Mouse (Mus musculus) c-Kit-positive CD71-positive TER-119-positive erythroid progenitor cells, embryonic 14.5 days (primary cell): ENCODE data around the gene Sox6.
"Not testable (repeated sequence)": the region's sequence is repeated elsewhere in the genome, so short reads cannot be mapped to it uniquely, and the experiment has no call there.

Source experiments
- DNase-seq: peaks from one replicate; pipeline ENCODE4 v3.0.0-alpha.2; 2013; ENCODE audit warnings: low spot score

The Sox6 gene

DNA sequence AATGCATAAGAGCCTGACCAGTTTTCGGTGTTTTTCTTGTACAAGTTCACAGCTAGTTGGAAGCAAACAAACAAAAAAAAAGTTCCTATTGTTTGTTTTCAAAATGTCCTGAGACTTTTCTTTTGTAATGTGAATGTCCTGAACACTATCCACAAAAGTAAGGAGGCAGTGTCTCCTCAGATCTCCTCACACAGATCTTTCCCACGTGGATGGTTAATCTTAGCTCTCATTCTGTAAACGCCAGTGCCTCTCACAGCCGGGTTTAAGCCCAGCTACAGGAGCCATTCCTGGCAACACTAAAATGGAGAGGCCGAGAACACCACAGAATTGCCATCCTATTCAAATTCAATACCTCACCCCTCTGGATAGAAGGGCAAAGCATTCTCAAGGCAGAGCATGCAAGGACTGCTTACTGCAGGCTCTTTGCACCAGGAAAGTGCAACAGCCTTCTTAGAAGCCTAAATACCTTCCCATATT, 392.6 kb downstream of the Sox6 start:
- DNase-seq, result no peak

DNA sequence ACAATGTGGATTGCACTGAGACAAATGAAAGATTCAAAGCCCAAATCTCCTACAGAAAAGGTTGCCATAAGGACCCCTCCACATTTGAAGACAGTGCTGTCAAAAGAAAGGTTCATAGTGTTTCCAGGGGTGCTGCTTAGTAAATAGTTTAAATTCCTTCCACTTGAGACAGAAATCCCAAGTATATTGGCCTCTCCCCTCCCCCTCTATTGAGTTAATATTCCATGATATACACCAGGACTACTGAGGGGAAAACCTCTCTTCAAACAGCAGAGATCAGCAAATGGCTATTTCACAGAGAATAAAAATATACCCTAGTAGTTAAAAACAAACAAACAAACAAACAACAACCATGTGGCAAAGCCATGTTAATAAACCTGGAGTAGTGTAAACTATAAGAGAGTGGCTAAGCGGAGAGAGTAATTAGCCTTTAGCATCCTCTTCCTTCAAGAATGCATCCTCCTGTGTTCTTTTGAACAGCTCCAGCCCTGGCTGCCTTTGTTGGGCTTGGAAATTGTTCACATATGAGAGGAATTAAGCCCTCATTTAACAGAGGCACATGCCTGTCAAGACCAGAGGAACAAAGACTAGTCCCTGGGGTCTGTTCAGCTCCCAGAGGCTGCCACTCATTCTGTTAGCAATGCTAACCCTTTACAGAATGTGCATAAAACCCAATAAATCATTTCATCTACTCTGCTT, 393.2 kb downstream of the Sox6 start:
- no peak for DNase-seq

DNA sequence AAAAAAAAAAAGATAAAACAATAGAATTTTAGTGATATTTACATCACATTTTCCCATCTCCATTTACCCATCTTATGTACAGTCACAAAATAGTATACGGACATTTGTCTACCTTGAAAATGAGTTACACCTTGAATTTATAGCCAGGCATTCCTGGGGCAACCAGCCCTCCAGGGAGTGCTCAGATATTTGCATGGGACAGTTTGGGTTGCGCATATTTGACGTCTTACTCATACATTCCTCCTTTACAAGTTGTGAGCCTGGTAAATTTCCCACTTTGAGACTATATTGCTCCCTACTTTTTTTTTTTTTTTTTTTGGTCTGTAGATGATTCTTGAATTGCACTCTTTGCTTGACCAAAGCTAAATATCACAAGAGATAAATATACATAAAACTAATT, 407.9 kb downstream of the Sox6 start:
- no peak for DNase-seq

DNA sequence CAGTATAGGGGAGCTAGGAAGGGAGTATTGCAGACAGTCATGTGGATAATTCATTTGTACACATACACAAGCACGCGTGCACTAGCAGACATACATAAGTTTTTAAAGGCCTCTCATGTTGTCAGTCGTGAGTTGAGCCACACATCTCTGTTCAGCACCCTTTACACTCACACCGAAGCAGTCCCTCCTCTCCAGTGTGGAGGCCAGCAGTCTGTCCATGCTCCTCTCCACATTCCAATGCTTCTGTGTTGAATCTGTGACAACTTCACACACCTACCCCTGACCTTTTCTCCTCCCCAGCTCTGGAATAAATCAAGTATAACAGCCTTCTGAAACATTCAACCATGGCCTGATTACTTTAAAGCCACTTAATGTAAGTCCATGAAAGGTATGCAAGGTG, 408.3 kb downstream of the Sox6 start:
- DNase-seq, result no peak

DNA sequence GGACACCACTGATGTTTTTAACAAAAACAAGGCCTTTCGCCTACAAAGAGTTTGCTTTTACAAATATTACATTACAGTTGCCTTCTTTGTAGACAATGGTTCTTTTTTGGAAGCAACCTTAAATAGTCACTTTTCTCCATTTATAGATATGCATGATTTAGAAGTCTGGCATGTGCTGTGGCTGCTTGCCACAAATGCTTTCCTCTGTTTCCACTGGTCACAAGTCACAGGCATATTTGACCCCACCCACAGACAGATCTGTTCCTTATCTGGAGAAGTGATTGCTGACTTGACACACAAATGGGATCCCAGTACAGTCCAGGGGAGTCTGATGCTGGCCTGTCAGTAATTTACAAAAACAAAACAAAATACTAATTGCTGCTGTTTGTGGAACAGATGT, 409.8 kb downstream of the Sox6 start:
- DNase-seq, result no peak

DNA sequence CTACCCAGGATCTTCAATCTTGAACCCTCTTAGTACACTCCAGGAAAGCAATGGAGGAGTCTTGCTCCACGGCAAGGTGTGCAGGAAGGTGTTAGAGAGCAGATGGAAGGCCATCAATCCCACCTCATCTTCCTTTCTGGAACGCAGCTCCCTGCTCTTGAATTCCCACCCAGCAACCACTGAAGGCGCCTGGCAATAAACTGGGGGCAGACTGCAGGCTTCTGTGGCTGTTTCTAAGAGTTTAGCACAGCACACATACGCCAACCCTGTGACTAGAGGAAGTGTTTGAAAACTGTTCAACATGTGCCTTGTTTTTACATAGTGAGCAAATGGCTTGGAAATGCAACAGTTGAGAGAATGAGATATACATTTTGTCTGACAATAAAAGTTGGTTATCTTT, 412.6 kb downstream of the Sox6 start:
- no peak for DNase-seq

DNA sequence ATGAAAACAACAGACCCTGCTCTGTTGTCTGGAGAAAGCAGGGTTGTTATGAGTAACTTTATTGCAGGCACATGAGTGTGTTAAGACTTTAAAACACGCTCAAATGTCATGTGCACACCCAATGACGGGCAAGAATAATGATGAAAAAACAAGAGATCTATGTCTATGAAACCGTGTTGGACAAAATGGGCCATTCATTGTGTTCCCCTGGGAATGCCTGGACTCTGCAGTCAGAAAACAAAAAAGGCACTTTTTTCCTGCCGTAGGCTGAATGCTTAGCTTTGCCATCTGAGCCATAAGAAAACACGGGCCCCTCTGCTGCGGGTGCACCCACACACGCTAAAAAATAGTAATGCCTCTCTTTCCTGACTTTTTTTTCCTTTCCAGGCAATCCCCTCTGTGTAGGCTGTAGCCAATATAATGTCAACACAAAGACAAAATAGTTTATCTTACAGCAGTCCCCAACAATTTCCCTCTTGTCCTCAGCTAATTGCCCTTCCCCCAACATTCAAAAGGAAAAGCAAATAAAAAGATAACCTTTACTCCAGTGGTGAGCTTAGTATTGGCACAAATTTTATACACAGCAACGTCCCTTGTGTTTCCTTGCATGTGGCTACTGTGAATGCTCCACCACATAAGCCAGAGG, 413.6 kb downstream of the Sox6 start:
- DNase-seq, result no peak

DNA sequence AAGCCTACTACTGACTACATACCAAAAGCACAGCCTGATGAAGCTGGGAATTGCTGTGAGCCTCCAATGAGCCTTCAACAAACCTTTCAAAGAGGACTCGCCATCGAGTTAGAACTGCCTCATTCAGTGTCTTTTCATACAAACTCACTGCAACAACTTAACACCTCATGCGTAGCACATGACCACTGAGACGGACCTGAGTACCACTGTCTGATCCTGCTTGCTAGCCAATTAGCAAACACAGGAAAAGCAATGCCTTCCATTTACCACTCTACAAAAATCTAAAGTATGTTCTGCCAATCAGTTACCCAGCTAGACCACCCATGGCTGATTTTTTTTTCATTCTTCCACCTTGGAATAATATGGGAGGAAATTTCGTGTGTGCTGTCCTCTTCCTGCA, 414.1 kb downstream of the Sox6 start:
- DNase-seq, result no peak

DNA sequence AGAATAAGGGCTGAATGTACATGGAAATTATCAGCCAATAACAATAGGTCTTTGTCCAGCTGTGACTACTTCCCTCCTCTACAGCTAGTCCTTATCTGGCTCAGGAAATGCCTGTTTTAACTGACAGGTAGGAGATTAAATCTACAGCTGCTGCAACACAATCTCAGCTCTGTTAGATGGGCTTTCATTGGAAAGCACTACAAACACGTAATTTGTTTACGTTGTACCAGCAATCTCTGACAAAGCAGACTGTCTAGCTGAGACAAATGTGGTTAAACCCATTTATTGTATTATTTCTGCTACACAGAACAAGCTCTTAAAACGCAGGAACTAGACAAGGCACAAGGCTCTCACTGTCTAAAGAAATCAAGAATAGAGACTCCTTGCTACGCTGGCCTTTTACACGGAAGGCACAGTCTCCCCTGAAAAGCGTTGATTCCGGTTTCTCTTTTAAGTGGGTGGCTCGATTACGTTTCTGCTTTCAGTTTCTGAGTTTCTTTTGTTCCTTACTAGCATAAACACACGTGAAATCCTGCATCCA, 422.8 kb downstream of the Sox6 start:
- DNase-seq, result no peak

DNA sequence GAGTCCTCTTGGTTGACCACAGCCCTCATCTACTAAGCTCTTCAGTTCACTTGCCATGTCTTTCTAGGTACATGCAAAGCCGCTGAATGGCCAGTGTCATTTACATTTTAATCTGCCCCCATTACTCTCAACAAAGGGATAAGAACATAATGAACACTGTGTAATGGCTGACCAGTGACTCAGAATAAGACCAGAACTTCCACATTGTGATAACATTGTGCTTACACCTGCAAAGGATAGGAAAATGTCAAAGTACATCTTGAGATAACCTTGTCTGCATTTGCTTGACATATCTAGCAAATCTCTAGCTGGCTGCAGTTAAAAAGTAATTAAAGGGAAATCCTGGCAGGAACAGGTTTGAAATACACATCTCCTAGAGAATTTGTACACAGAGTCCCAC, 431.1 kb downstream of the Sox6 start:
- no peak for DNase-seq

DNA sequence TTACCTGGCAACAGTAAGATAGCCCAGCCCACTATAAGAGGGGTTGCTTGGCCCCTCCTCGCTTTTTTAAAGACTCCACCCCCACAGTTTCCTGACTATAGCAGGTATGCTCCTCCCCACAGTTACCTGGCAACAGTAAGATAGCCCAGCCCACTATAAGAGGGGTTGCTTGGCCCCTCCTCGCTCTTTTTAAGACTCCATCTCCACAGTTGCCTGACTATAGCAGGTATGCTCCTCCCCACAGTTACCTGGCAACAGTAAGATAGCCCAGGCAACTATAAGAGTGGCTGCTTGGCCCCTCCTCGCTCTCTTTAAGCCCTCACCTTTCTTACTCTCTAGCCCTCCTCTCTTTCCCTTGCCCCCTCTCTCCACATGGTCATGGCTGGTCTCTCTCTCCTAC, 432.5 kb downstream of the Sox6 start:
- DNase-seq, result not testable (repeated sequence)

DNA sequence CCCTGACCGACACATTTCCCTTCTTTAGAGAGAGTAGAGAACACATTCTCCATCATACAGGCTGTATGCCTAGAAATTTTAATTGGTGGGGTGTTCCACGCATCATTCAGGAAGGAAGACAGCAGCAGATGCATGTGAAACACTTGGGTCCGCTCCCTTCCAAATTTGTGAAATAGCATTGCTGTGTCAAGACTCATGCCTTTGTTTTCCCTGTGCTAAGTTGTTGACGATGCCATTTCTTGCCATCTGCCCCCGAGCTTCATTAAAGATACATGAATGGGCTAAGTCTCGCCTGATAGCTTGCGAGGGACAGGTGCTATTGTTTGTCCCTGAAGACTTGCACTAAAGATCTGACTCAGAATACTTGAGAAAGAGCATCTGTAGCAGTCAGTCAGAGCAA, 433.7 kb downstream of the Sox6 start:
- DNase-seq, result no peak

DNA sequence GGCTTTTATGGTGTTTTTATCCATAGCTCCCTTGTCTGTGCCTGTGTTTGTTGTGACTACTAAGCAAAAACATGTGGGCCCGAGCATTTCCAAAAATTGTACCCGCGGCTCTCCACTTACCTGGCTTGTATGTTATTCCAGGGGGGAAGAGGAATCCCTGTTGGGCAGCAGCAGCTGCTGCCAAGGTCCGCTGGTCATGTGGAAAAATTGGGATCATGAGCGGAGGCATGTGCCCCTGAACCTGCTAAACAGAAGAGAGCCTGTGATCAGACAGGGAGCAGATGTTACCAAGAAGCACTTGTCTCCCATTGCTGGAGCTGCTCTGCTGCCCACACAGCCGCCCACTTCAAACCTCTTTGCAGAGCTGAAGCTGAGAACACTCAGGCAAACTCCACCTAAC, 441.2 kb downstream of the Sox6 start:
- no peak for DNase-seq

DNA sequence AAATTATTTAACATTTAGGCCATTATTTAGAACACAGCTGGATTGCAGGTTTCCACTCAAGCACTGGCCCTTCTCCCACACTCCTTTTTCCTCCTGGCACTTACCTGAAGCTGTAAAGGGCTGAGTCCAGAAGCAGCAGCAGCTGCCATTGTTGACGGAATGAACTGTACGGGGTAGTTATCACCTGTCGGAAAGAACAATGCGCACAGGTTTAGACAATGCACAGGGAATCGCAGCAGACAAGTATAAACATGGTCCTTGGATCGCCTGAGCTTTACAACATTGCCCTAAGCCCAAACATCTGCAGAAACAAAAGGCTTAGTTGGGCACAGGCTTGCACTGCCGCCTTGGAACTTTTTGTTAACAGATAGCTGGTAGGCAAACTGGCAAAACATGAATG, 458.1 kb downstream of the Sox6 start:
- DNase-seq, result no peak

DNA sequence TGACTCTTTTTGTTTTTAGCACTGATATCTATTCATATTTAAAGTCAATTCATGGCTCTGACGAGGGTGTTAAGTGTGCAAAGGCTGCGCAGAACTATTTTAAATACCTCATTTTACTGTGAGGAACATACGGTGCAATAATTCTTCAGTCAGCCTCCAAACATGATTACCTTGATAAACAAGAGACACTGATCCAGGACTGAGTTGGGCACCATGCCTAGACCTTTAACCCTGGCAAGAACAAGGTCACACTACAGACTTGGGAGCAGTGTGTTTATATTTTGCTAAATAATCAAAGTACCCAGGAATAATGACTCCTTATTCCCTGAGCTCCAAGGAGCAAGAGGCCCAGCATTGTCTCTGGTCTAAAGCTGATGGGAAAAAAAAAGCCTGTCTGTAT, 458.8 kb downstream of the Sox6 start:
- no peak for DNase-seq

DNA sequence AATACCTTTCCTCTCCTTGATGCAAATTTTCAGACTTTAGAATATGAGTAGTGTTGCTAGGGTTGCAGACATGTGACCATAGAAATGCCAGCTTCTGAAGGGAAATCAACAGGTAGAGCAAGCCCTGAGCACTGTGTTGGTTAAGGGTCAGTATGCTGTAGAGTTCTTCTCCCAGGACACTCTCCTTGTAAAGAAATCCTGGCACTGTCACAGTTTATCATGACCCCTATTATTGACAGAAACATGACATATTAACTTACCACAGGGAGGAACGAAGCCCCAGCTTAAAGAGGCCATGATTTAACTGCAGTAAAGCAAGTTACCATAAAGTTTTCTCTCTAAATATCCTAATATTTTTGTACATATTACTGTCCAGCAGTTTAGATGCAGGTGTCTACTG, 462.2 kb downstream of the Sox6 start:
- no peak for DNase-seq

DNA sequence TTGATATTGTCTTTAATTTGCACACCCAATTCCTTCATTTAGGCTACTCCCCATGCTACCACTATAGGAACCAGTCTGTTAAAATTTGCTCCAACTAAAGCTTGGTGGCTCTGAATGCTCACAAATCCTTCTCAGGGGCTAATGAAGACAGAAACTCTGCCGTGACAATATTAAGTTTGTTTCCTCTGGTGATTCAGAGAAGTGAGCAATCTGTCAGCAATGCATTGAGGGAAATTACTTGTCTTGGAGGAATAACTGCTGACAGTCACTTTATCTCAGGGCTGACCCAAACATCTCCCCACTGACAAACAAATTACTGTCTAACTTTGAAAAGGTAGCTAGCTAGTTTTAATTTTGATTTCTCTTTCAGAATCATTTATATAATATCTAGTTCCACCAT, 463.8 kb downstream of the Sox6 start:
- DNase-seq, result no peak

DNA sequence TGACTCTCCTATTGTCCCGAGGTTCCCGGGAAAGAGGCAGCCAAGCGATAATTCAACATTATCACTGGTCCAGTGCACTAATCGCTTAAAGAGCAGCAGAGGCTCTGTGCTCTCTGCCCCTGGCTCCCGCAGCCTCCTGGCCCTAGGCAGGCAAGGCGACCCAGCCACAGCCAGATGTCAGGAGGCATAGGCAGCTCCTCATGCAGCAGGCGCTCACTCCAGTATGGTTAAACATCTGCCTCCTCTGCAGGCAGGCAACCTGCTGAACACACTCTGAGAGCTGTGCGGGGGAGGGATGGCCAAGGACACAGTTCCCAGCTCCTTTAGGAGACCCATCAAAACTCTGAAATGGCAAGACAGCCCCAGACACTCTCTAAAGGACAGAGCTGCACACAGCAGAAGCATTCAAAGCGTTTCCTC, 469.8 kb downstream of the Sox6 start:
- no peak for DNase-seq

DNA sequence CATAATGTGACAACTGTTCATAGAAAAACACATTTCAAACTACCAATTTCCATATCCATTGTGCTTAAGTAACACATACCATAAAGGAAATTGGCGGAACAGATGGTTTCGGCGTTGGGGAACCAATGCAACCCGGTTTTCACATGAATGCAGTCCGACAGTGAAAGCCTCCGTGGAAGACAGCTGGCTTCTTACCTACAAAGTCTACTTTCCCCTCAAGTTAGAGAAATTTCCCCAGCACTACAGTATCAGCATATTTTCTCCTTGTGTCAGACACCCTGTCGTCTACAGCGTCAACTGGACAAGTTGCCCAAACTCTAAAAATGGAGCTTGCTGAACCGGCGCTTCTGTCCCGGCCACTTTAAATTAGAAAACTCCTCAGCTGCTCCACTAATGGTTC, 470.3 kb downstream of the Sox6 start:
- no peak for DNase-seq

DNA sequence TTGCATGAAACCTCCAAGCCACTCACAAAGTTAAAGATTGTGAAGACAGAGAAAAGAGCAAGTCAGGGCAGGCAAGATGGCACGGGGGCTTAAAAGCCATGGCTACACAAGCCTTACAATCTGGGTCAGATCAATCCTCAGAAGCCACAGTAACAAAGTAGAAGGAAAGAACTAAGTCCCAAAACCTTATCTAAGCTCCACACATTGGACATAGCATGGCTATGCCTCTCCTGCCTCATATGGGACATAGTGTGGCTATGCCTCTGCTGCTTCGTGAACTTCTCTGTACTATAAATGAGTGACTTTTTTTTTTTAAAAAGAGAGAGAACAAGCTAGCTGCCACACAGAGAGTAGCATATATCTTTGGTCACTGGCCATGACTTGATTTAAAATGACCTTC, 471.8 kb downstream of the Sox6 start:
- DNase-seq, result no peak

DNA sequence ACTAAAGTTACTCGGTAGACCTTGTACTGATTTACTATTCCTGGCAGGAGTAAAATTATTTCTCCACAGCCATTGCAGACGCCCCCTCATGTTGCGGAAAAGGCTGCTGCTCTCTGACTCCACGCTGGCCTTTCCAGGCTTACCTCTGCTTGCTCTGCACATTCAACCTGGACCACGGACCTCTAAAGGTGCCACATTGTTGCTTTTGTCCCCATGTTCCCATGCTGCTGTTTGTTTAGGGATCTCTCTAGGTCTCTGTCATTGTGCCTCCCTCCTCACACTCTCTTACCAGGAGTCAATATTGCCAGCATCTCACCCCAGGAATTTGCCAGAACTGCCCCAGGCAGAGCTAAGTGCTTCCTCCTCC, 473.6 kb downstream of the Sox6 start:
- DNase-seq, result no peak

DNA sequence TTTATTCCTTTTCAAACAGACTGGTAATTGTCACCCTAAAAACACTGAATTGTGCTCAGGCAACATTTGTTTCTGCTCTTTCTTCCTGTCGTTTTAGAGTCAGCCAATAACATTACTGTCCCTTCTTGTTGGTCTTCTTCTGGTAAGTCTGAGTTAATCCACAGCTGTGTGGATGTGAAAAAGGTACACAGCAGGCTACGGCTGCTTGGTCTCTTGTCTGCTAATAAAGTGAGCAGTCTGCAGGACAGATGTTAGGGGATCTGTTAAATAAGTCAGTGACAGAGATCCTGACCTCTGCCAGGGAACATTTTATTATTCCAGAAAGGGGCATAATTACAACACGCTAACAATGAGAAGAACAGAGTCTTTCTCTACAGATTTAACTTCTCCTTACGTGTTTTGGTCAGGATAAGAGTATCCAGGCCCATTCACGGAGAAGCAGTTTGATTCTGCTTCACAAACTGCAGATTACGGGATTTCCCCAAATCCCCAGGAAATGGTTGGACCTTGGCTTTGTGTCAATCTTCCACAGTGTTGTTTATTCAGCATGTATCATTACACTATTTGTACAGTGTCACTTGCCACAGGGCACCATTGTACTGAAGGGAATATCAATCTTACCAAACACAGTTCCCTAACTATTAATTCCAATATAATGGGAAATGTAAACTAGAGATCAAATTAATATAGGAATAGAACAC, 474.1 kb downstream of the Sox6 start:
- no peak for DNase-seq

DNA sequence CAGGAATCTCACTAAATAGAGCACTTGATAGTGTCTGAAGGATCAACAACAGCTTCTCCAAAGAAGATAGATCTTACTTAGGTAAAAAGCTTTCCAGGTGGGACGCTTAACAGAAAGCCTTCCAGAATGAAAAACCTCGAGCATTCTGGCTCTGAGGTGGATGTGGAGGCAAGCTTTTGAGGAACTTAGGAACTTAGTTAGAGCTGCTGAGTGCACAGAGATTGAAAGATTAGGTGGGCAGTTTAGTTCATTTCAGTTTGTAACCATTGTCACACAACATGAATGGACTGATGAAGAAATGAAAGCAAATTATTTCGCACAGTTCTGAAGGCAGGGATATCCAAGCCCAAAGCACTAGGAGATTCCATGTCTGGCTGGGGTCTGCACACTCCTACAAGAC, 481.9 kb downstream of the Sox6 start:
- DNase-seq, result no peak
